13 mouse cellular contexts compared by ENCODE assay signal in genomic region chr2:153441228-153441627, GRCm38 (mm10). TPM values are rescaled to one million over a fixed set of nuclear protein-coding genes. Genes with fewer than 3 reads are reported as not detected.
DNase-seq lines count a peak whose midpoint lies in the region; ATAC-seq and TF ChIP-seq lines count a peak whose summit lies in the region.
"Had no signal": no experiment of that assay in that cellular context is flagged by ENCODE, and none has a peak within 500 bp of the region (broad histone marks: within the 10 kb centered on the region; RNA-seq: fewer than 3 reads in every experiment).

No protein-coding gene starts in this region.

- H3K4me3 ChIP-seq in heart, embryonic 12.5 days, result peak overlapping the region; percentile 71; the same call in 1 of the 2 replicates
- no peak overlapping the region for H3K4me3 ChIP-seq in ES-Bruce4 (ENCODE audit: low read depth, low read length)
- H3K4me3 ChIP-seq in hindbrain, embryonic 10.5 days, result peak overlapping the region; percentile 95; the same call in 1 of the 2 replicates
- H3K4me3 ChIP-seq in liver, embryonic 15.5 days (replicated peaks), result no peak overlapping the region

- WGBS in heart, embryonic 12.5 days, result 22% methylated on average over 3 of the region's 3 CpGs
- 46% methylated on average over 3 of the region's 3 CpGs for WGBS in hindbrain, embryonic 10.5 days
- WGBS in liver, embryonic 15.5 days (ENCODE audit: insufficient replicate concordance), result 57% methylated on average over 3 of the region's 3 CpGs

- no peak for TF ChIP-seq EP300 in ES-Bruce4 (IDR thresholded peaks at IDR 0.05; ENCODE audit: insufficient read depth, low read depth, low read length)

- H3K9ac ChIP-seq in heart, embryonic 12.5 days, result peak overlapping the region; percentile 21; the same call in 1 of the 2 replicates
- no peak overlapping the region for H3K9ac ChIP-seq in ES-Bruce4 (ENCODE audit: low read depth, poor library complexity, severe bottlenecking)
- no peak overlapping the region for H3K9ac ChIP-seq in liver, embryonic 15.5 days

- H3K27ac ChIP-seq in heart, embryonic 12.5 days (ENCODE audit: poor library complexity, severe bottlenecking), result peak overlapping the region; percentile 69
- H3K27ac ChIP-seq in ES-Bruce4 (ENCODE audit: insufficient read depth, low read length), result peak overlapping the region; percentile 46
- H3K27ac ChIP-seq in hindbrain, embryonic 10.5 days, result peak overlapping the region; percentile 90
- H3K27ac ChIP-seq in liver, embryonic 15.5 days (replicated peaks), result peak overlapping the region; percentile 57; the same call in 1 of the 2 replicates

- peak overlapping the region; percentile 98 for H3K4me2 ChIP-seq in heart, embryonic 12.5 days
- no peak overlapping the region for H3K4me2 ChIP-seq in liver, embryonic 15.5 days

- ATAC-seq in heart, embryonic 12.5 days (ENCODE audit: insufficient number of reproducible peaks, low FRiP score), result no peak
- ATAC-seq in liver, embryonic 15.5 days (ENCODE audit: insufficient read depth), result no peak
- no peak for ATAC-seq in megakaryocyte, adult 5-6 weeks (ENCODE audit: poor library complexity, severe bottlenecking)

- DNase-seq in heart, adult 8-10 months (ENCODE audit: low spot score), result no peak
- DNase-seq in hindbrain, embryonic 10.5 days (ENCODE audit: low spot score), result no peak
- no peak for DNase-seq in cerebellum, adult 9-10 months
- DNase-seq in frontal cortex, postnatal 14 days (ENCODE audit: low spot score in 2 of 2), result no peak
- DNase-seq: cerebellum, adult 8-10 months; gastrocnemius, postnatal 10 days; layer of hippocampus, adult 9-11 months; right cerebral cortex, postnatal 4 days had no signal

- H3K4me1 ChIP-seq in heart, embryonic 12.5 days (replicated peaks), result peaks cover 71% of the 10 kb centered on the region
- peaks cover 13% of the 10 kb centered on the region for H3K4me1 ChIP-seq in ES-Bruce4 (ENCODE audit: control insufficient read depth, insufficient read depth, low read length)
- H3K4me1 ChIP-seq in hindbrain, embryonic 10.5 days (replicated peaks), result peaks cover 88% of the 10 kb centered on the region
- H3K4me1 ChIP-seq in liver, embryonic 15.5 days (replicated peaks), result peaks cover 87% of the 10 kb centered on the region

- no peak for TF ChIP-seq CTCF in ES-Bruce4 (IDR thresholded peaks at IDR 0.05; ENCODE audit: low read depth, low read length)

- no peaks in the 10 kb centered on the region for H3K36me3 ChIP-seq in heart, embryonic 12.5 days
- H3K36me3 ChIP-seq in ES-Bruce4 (ENCODE audit: control insufficient read depth, insufficient read depth, low read length, poor library complexity, severe bottlenecking), result no peaks in the 10 kb centered on the region
- peaks cover 4% of the 10 kb centered on the region; the same call in 1 of the 2 replicates for H3K36me3 ChIP-seq in hindbrain, embryonic 10.5 days
- H3K36me3 ChIP-seq in liver, embryonic 15.5 days (replicated peaks), result peaks cover 4% of the 10 kb centered on the region

- TF ChIP-seq POLR2A in ES-Bruce4 (IDR thresholded peaks at IDR 0.05; ENCODE audit: insufficient read depth, low read length), result no peak

- H3K9me3 ChIP-seq in heart, embryonic 12.5 days (replicated peaks), result no peaks in the 10 kb centered on the region
- H3K9me3 ChIP-seq in ES-Bruce4 (replicated peaks; ENCODE audit: control insufficient read depth, insufficient read depth, low read length, poor library complexity, severe bottlenecking), result no peaks in the 10 kb centered on the region
- H3K9me3 ChIP-seq in hindbrain, embryonic 10.5 days, result no peaks in the 10 kb centered on the region
- H3K9me3 ChIP-seq in liver, embryonic 15.5 days (replicated peaks), result no peaks in the 10 kb centered on the region

- no peaks in the 10 kb centered on the region for H3K27me3 ChIP-seq in heart, embryonic 12.5 days (replicated peaks)
- no peaks in the 10 kb centered on the region for H3K27me3 ChIP-seq in ES-Bruce4 (ENCODE audit: control insufficient read depth, insufficient read depth, low read length, poor library complexity, severe bottlenecking)
- no peaks in the 10 kb centered on the region; the same call in 1 of the 2 replicates for H3K27me3 ChIP-seq in hindbrain, embryonic 10.5 days (ENCODE audit: insufficient read depth, poor library complexity, severe bottlenecking)
- peaks cover 38% of the 10 kb centered on the region for H3K27me3 ChIP-seq in liver, embryonic 15.5 days

RNA-seq across cellular contexts. Expression of gene 4930404H24Rik, which starts 51.4 kb away (rescaled TPM):
- not detected in 2 replicates for polyA plus RNA-seq in heart, embryonic 12.5 days (2016; fragmentation: Nextera tagmentation; extraction: Ambion mirVana)
- not detected for total RNA-seq in heart, adult 8-10 months (2022)
- not detected in 2 replicates for polyA plus RNA-seq in ES-Bruce4 (2011; ENCODE audit: insufficient read depth, insufficient read length, low read depth, missing spikeins)
- not detected in 2 replicates for polyA plus RNA-seq in hindbrain, embryonic 10.5 days (2016; fragmentation: Nextera tagmentation; extraction: Ambion mirVana)
- not detected in 2 replicates for polyA plus RNA-seq in liver, embryonic 15.5 days (2015; fragmentation: Nextera tagmentation; extraction: Ambion mirVana)
- not detected in 2 replicates for total RNA-seq in megakaryocyte, adult 5-6 weeks (2015)
- not detected in 2 replicates for total RNA-seq in megakaryocyte, adult 5-6 weeks (2017)
- total RNA-seq: gastrocnemius, postnatal 10 days had no signal
- polyA plus RNA-seq: C2C12 had no signal

Comparison
In these comparisons a context has a peak if more than half of its experiments do, and no peak if none do; other contexts are left out.
1. H3K4me3 ChIP-seq: peak in heart, embryonic 12.5 days (single experiment) and hindbrain, embryonic 10.5 days (single experiment); none in ES-Bruce4 (single experiment) and liver, embryonic 15.5 days (single experiment).
2. Peak in every context shown above with its lines, with median percentiles within 50 percentile points of each other: H3K27ac ChIP-seq.